15 mouse cellular contexts compared by ENCODE assay signal in the genomic region with DNA sequence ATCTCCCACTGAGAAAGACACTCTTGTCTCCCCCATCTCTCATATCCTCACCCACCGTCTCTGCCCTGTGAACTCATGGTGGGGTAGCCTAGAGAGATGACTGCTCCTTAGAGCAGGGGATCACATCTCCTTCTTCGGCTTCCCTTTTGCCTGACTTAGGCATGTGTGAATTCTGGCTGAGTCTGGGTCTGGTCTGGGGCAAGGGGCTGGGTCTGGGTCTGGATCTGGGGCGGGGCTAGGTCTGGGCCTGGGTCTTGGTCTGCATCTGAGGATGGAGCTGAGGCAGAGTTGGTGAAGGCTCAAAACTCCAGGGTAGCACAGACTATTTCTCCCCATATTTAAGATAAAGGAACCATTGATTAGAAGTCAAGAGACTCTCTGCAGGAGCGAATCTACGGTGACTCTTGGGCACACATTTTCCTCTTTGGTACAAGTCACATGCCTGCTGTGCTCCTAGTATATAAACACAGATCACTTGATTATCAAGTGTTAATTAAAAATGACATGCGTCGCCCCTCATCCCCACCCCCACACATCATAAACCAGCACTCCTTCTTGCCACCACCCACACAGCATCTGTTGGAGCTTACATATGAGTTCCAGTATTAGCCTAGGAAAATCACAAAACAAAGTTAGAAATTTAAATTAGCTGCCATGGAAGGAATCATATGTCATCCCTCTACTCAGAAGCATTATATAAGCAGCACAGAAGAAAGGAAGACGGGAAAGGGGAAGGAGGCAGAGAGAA.
A peak's percentile ranks its signal among the peaks of the same experiment; 100 is the strongest.
DNase-seq lines count a peak whose midpoint lies in the region.
"Had no signal": no experiment of that assay in that cellular context is flagged by ENCODE, and none has a peak within 500 bp of the region (broad histone marks: within the 10 kb centered on the region; RNA-seq: fewer than 3 reads in every experiment).

No protein-coding gene starts in this region.

- no peaks in the 10 kb centered on the region for H3K36me3 ChIP-seq in heart, embryonic 10.5 days
- H3K36me3 ChIP-seq: neural tube, embryonic 12.5 days had no signal

- H3K27me3 ChIP-seq in heart, embryonic 10.5 days (ENCODE audit: insufficient read depth, poor library complexity, severe bottlenecking), result no peaks in the 10 kb centered on the region
- H3K27me3 ChIP-seq: neural tube, embryonic 12.5 days had no signal

- no peak overlapping the region for H3K27ac ChIP-seq in heart, embryonic 10.5 days
- H3K27ac ChIP-seq: neural tube, embryonic 12.5 days had no signal

- H3K4me3 ChIP-seq in heart, embryonic 10.5 days, result no peak overlapping the region
- H3K4me3 ChIP-seq: erythroblast, embryonic 14.5 days; neural tube, embryonic 12.5 days had no signal

- H3K9me3 ChIP-seq in heart, embryonic 10.5 days, result no peaks in the 10 kb centered on the region
- H3K9me3 ChIP-seq: neural tube, embryonic 12.5 days had no signal

- peaks cover 16% of the 10 kb centered on the region for H3K4me1 ChIP-seq in heart, embryonic 10.5 days

- 70% methylated on average over 8 of the region's 8 CpGs for WGBS in heart, embryonic 10.5 days

- DNase-seq in heart, embryonic 10.5 days (ENCODE audit: low spot score), result peak; percentile 72
- DNase-seq in heart, adult 8-10 months (ENCODE audit: low spot score), result no peak
- DNase-seq in right cerebral cortex, adult 2 months (ENCODE audit: low spot score in 2 of 2), result peak; percentile 77 to 79
- DNase-seq in right cerebral cortex, postnatal 4 days, result no peak
- DNase-seq in layer of hippocampus, adult 9-10 months (ENCODE audit: low spot score), result peak; percentile 77
- peak; percentile 65 to 77 for DNase-seq in right cerebral cortex, postnatal 36 days (ENCODE audit: low spot score in 2 of 2)
- no peak for DNase-seq in kidney, adult 9 months
- no peak for DNase-seq in embryo, embryonic 9.5 days (ENCODE audit: extremely low spot score)
- DNase-seq: cerebellum, postnatal 36 days; heart, adult 18-20 months; heart, postnatal 4 days; kidney, adult 8-10 months; liver, postnatal 0 days had no signal

Comparison
In these comparisons a context has a peak if more than half of its experiments do, and no peak if none do; other contexts are left out.
1. DNase-seq: peak in heart, embryonic 10.5 days (single experiment), right cerebral cortex, adult 2 months (2 of 2), layer of hippocampus, adult 9-10 months (single experiment) and right cerebral cortex, postnatal 36 days (2 of 2); none in heart, adult 8-10 months (single experiment), right cerebral cortex, postnatal 4 days (single experiment), kidney, adult 9 months (single experiment) and embryo, embryonic 9.5 days (single experiment).